Mouse (Mus musculus): Measurements from ENCODE around the gene Rapgef3.

DNA sequence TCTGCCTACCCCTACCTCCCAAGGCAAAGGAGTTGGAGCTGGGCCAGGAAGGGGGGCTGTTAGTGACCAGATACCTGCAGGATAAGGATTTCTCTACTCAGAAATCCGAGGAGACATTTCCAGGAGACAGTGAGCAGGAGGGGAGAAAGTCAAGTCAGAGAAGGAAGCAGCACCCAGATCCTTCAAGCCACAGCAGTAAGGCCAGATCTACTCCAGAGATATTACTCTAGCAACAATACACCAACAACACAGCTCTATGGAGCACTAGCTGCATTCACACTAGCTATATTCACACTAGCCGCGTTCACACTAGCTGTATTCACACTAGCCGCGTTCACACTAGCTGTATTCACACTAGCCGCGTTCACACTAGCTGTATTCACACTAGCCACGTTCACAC is 52.7 kb downstream of the Rapgef3 start:
- TF ChIP-seq CTCF (IDR thresholded peaks at IDR 0.05; ENCODE audit: borderline replicate concordance, insufficient read depth, low read depth, low read length) (no peak), POLR2A (IDR thresholded peaks at IDR 0.05; ENCODE audit: borderline replicate concordance, insufficient read depth, low read length) (no peak)
